Mouse (Mus musculus) telencephalon, adult 2 months (tissue): Measurements from ENCODE around the gene Perm1.

ENCODE experiments used
- DNase-seq: peaks from one replicate; pipeline ENCODE4 v3.0.0-alpha.2; 2011; ENCODE audit warnings: low read depth, low spot score

Gene Perm1

DNA sequence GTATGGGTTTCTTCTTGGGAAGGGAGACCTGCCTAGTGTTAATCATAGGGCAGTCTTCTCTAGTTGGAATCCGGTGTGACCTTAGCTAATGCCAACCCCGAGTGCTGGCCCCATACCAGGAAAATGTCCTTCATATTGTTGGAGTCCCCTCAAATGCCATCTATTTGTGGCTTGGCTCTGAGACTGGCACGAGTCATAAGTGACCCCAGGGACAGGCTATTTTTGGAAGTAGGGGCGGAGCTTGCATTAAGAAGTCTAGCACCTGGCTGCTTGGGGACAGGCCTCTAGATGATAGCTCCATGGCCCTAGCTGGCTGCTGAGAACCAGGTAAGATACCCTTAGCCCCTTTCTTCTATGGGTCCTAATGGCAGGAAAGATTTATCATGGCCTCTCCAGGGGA is at the start of gene Perm1:
Perm1 (plus strand) TSS at position 220 of the 400 bp plus-strand sequence.
- DNase-seq, result no peak

DNA sequence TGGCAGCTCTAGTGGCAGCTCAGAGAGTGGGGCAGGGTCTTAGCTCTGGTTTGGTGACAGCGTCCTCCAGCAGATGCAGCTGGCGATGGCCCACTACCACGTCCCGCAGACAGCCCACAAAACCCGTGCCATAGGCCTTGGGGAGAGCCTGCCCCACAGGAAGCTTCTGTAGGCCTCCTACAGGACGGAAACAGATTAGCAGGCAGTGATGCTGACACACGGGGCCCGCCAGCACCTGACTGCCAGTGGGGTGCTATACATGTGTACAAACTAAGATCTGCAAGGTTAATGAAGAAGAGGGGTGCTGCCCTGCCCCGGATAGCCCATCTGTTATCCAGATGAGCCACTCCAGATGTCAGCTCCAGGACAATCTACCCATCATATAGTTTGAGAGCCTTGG is 49.2 kb upstream of the Perm1 start:
- no peak for DNase-seq

DNA sequence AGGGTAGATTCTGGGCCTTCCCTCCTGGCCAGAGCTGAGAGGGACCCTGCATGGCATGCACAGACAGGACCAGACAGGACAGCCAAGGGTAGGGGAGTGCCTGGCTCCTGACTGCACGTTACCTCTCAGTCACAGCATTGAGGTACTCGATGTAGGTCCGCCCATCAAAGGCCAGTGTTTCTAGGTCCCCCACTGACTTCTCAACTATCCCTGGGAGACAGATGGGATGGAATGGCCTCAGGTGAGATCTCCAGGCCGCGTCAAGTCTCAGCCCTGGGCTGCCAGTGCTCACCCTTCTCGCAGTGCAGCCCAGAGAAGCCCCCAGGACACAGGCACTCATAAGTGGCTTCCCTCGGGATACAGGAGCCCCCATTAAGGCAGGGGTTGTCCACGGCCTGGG is 47.1 kb upstream of the Perm1 start:
- DNase-seq, result no peak

DNA sequence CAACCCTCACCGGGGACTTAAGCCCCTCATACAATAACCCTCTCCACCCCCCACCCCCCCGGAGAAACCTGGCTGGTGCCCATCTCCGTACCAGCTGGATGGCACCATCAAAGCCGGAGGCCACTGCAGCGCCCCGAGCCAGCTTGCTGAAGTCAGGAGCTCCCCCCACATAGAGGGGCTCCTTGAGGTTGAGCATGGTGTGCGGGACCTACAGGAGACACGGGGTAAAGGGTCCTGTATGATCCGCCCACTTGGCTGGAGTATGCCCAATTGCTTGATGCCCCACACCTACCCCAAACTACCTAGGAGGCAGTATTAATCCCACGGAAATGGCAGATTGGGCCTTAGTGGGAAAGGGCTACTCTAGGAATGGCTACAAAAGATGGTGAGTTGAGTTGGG is 46.5 kb upstream of the Perm1 start:
- no peak for DNase-seq

DNA sequence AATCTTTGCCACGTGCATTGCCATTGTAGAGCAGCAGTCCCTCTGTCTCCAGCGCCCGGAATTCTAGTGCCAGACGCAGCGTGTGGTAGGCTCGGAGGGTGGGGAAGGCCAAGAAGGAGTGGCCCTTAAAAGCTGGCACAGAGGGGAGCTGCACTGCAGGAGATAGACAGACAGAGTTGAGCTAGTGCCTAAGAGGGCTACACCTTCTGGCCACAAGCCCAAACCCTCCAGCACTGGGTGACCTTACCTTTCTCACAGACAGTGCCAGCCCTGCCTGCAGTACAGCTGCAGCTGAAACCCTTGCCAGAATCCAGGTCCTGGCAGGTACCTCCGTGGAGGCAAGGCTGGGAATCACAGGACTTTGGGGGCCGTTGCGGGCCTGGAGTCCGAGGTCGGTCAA is 43.8 kb upstream of the Perm1 start:
- DNase-seq, result no peak

DNA sequence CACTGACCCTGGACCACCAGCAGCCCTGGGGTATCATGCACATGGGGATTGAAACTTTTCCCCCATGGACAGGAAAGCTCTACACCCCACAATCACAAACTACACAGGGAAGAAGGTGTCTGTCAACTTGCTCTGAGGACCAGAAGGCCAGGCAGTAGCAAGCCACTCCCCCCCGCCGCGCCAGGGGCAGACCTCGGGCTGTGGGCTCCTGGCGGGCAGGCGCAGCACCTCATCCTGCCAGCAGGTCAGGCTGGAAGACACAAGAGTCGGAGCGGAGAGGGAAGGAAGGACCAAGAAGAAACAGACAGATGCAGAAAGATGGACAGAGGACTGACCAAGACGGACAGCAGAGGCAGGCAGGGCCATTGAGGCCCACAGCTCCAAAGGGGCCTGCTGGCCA is 38.0 kb upstream of the Perm1 start:
- no peak for DNase-seq

DNA sequence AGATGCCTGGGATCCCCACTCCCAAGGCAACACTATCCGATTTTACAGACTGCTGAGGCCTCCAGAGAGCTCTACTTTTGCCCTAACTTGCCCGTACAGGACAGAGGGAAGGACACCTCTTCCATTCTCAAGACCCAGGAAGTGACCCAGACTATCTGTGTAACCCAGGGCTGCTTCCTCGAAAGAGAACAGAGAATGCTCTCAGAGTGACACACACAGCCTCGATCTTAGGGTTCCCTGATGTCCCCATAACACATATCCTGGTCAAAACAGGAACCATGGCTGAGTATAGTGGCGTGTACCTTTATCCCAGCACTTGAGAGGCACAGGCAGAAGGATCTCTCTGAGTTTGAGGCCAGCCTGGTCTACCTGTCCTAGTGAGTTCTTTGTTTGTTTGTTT is 31.9 kb upstream of the Perm1 start:
- no peak for DNase-seq

DNA sequence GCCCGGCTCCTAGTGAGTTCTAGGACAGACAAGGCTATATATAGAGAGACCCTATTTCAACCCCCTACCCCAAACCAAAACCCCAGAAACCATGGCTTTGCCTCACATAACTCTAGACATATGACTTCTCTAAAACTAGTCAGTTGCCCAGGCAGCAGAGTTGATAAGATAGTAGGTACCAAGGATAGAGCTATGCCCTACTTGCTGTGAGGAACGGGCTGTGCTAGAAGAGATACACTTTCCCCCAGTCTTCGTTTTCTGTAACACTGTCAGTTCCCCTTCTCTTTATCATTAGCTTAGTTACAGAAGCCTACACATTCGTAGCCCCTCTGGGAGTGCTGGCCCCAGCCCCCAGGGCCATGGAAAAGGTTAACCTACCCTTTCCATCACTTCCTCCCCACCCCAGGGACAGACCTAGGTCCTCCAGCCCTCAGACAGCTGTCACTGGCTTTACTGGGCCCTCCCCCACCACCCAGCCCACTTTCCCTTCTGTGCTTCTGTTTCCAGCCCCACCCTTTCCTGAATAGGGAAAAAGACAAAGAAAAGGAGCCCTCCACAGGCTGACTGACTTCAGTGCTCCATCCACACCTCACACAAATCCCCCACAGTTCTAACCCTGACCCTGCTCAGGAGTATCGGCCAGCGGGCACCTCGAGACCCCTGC is 31.2 kb upstream of the Perm1 start:
- DNase-seq, result no peak

DNA sequence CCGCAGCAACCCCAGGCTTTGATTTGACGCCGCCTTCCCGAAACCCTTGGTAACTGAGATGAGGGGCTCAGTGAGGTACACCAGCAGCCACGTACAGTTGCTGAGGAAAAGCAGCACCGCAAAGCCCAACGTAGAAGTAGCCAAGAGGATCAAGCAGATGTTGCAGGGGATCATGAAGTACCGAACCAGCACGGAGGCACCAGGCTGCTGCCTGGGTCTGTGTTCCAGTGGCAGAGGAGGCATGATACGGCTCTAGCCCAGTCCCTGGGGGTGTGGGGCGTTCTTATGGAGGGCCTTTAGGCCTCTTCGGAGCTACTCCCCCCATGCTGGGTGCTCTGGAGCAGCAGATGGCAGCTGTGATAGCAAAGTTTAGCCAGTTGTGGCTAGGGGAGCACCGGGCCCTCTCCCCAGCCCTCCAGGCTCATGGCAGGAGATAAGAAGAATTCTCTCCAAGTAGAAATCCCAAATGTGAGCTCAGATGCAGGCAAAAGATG is 30.2 kb upstream of the Perm1 start:
- no peak for DNase-seq

DNA sequence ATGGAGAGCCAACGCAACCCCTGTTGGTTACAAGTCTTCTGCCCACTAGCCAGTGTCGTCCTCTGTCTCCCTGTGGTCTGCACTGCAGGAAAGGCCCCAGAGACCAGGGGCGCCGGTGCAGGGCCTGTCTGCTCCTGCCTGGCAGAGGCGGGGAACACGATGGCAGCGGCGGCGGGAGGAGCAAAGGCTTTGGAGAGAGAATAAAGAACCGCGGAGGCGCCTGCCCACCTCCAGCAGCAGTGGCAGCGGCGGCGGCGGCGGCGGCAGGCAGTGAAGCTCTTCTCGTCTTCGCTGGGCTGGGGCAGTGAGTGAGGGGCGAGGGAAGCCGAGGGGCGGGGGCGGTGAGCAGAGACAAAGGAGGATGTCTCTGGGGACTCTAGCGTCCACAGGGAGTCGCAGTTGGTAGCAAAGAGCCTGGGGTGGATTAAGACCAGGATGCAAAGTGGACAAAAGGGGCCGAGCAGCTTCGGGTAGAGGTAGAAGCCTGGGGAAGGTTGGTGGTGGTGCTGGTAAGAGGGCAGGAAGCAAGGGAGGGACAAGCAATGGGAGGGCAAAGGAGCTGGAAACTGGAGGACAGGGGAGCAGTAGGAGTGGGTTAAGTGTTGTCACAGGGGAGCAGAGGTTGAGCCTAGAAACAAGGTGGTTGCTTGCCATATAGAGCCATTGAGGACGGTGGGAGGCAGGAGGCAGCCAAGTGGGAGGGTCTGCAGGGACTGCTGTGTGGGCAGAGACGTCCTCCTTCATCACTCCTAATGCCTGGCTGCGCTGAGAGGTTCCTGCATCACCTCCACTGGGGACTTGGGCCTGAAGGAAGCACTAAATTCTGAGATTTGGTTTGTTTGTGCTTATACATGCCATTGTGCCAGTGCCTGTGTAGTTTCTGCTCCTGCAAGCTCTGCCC is 29.5 kb upstream of the Perm1 start:
- no peak for DNase-seq

DNA sequence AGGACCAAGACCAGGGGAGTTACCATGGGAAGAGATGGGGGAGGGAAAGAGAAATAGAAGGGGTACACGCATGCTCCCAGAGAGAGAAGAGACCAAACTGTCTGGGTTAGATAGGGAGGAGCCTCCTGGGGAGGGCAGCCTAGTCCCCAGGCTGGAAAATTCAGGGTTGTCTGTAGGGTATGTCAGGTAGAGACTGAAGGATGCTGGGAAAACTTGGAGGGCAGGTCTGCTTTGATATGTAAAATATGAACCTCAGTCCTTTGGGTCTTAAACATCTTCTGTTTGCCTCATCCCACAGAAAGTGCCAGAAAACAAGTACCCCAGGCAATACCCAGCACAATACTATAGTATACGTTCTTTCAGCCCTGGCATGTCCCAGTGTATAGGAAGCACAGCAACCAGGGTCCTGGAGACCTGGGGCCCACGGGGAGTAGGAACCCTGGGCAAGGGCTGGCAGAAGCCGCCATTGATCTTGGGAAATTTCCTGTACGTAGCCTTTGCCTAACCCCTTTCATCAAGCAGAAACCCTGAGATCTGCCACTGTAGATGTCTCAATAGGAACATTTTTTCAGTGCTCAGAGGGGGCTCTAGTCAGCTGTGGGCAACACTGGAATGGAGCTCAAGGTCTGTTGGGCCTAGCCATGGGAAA is 27.4 kb upstream of the Perm1 start:
- DNase-seq, result no peak

DNA sequence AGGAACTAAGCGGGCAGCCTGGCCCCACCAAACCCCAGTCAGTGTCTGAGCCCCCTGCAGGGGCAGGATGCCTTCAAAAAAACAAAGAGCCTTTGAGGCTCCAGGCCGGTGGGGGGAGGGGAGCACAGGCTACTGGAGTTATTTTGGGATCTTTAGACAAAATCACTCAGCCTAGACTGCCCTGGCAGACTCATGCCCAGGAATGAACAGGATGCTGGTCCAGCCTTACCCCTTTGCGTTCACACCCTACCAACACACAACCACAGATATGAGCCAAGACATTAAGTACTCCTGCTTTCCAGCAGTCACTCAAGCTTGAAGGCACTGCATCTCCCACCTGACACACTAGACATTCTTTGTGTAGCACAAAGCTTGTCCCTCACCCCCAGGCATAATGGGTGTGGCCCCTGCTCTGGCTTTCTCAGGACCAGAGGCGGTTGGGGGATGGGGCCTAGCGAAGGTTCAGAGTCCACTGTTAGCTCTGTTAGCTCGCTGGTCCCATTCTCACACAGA is 26.8 kb upstream of the Perm1 start:
- no peak for DNase-seq

DNA sequence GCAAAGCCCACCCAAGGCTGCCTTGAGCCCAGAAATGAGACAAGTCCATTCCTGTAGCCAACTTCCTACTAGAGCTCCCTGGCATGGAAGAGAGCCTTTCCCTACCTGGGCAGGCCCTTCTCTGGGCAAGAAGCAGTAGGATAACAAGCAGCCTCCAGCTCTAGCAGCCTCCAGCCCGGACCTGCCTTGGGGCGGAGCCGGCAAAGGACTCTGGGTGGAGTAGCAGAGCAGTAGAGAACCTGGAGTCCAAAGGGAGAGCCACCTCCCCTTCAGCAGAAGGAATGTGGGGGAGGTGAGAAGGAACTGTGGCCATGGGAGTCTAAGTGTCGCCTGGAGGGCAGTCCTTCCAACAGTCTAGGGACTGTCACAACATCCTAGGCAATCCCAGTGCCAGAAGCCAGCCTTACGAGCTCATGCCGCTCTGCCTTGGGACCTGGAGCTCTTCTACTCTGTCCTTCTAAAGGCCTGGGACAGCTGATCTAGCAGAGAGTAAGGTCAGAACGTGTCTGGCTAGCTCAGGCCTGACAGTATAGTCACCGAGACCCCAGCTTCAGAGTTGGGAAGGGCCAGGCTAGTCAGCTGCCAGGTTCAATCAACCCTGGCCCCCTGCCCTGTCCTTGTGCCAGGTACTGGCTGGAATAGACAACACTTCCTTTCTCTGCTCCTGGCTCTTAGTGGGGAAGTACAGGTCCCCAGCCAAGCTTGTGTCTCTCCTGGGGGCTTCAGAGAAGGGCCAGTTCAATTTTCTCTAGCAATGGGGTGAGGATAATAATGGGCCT is 23.1 kb upstream of the Perm1 start:
- DNase-seq, result no peak

DNA sequence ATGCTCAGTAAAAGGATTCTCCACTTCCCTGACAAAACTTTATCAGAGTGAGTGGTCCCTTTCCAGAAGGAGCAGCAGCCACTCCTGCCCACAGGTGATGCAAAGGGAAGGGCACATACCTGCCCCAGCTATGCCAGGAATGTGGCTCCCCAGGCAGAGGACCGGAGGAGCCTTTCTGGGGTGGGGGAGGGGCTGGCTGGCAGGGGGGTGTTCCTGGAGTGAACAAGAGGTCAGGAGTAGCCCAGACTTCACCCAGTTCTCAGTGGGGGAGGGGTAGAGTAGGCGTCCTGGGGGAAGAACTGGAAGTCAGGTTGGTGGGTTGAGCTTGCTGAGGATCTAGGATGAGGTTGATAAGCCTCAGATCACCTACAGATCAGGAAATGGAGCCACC is 22.5 kb upstream of the Perm1 start:
- no peak for DNase-seq

DNA sequence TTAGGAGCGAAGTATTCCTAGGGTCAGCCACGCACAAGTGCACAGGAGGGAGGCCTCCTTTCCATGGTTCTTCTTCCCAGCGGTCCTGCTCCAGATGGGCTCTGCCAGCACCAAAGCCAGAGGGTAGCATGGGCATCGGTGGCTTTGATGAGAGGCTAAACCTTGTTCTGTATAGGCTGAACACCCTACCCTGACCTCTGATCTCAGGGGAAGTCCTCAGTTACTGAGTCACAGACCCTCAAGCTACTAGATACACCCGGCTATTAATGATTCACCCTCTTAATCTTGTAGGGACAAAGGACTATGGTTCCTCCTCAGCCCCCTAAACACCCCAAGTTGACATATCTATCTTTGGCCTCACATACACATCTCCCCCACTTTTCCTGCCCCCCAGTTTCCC is 21.8 kb upstream of the Perm1 start:
- DNase-seq, result no peak

DNA sequence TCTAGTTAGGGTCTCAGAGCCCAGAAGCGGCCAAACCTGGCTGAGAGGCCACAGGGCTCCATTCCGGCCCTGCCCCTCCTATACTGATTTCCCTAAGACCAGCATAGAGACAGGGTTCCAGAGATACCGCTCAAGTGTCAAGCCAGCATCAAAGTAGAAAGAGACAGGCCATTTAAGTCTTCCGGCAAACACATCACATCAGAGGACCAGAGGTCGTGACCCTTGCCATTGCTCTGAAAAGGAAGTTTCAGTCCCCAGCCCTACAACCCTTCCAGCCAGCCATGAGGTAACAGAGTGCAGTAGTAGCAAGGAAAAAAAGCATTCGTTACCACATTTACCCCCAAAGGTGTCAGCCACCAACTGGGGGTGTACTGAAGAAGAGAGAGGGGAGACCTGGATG is 21.3 kb upstream of the Perm1 start:
- no peak for DNase-seq

DNA sequence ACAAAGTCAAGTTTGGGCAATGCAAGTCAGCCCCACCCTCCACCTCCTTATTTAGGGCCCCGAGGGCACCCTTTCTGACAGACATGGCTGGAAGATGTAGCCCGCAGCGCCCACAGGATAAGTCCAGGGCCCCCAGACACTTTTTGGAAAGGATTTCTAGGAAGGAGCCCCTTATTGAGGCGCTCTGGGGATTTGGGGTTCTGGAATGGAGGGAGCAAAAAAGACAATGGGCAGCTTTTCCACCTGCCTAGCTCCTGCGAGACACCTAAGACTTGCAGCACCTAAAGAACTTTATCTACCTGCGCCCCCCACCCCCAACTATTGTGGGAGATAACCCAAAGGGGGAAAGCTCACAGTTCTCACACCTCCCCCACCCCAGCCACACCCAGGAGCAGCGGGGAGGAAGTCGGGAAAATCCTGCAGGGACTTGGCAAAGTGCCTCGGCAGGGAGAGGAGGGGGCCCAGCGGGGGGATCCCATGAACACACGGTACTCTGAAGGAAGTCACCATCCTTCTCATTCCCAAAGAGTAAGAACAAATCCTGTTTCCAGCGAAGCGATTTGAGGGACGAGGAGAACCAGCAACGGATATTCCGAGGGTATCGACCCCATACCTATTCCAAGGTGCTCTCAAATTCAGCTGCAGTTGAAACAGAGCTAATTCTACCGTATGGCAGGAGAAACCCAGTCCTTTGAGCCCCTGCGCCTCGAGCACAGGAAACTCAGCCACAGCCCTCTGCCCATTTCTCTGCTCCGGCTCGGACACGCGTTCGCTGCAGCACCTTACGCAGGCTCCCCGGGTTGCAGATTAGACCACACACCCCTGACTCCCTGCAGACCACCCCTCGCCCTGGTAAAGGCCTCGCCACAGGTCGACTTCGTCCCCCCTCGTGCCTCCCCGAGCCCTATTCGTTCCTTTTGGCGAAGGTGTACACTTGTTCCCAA is 19.5 kb upstream of the Perm1 start:
- no peak for DNase-seq

DNA sequence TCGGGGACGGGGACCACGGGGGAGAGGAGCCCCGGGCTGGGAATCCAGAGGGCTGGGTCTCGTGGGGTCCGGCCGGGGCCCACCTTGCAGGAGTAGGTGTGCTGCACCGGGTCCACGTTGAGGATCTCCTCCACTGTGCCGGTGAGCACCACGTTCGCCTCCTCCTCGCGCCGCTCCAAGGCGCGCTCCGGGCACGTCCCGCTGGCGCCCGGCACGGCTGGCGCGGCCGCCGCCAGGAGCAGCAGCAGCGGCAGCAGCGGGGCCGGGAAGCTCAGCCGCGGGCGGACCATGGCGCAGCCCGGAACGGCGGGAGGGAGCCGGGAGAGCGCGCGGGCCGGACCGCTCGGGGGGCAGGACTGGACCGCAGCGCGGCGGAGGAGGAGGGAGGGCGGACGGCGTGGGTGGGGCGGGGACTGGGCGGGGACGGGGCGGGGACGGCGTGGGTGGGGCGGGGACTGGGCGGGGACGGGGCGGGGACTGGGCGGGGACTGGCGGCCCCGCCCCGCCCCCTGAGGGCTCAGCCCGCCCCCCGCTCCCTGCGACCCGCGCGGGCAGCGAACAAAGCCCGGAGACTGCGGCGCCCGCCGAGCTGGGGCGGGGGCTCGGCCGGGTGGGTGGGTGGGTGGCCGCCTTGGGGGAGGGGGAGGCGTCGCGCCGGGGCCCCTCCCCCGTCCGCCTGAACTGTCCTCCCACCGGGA is 18.4 kb upstream of the Perm1 start, which contains the start of gene Agrn:
Agrn (minus strand) TSS at position 358 of the 698 bp plus-strand sequence.
- no peak for DNase-seq

DNA sequence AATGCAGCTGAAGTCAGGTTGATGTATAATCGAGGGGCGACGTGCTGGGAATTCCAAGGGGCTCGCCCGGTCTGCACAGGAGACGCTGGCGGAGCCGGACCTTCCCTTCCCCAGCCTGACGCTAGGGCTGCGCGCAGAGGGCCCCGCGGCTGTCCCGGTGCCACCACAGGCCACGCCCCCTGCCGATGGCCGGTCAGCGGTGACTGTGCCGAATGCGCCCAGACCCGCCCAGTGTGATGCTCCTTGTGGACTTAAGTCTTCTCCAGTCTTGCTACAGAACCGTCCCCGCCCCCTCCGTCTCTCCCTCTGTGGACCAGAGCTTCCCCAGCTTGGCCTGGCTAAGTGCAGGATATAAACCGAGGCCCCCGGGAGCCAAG is 17.9 kb upstream of the Perm1 start:
- DNase-seq, result no peak
